Mouse (Mus musculus) T-helper 1 cell (primary cell): ENCODE results near the gene Ttc39d.
"Not testable (repeated sequence)": the region's sequence is repeated elsewhere in the genome, so short reads cannot be mapped to it uniquely, and the experiment has no call there.

Experiments used
- in situ Hi-C: fragments of 300-600 bp; cut with MboI, MseI; formaldehyde crosslinking; loops from one replicate; pipeline ENCODE4 v1.15.1; 2025; ENCODE audit warnings: high pct_unique_total_duplicates

Ttc39d gene

GRCm38 (mm10) chr17:80183615-80184014 lies 23.6 kb upstream of the Ttc39d start:
- in situ Hi-C loops, result loop anchor here (5.0 to 25.0 kb wide), 3 partner anchors 136 to 471 kb away; partner anchors contain the start of genes Atl2 and Cyp1b1

GRCm38 (mm10) chr17:80193075-80193474 lies 14.2 kb upstream of the Ttc39d start:
- in situ Hi-C loops, result loop anchor here (25.0 kb wide), 1 partner anchor 481 kb away; the partner anchor contains the start of gene Cyp1b1

DNA sequence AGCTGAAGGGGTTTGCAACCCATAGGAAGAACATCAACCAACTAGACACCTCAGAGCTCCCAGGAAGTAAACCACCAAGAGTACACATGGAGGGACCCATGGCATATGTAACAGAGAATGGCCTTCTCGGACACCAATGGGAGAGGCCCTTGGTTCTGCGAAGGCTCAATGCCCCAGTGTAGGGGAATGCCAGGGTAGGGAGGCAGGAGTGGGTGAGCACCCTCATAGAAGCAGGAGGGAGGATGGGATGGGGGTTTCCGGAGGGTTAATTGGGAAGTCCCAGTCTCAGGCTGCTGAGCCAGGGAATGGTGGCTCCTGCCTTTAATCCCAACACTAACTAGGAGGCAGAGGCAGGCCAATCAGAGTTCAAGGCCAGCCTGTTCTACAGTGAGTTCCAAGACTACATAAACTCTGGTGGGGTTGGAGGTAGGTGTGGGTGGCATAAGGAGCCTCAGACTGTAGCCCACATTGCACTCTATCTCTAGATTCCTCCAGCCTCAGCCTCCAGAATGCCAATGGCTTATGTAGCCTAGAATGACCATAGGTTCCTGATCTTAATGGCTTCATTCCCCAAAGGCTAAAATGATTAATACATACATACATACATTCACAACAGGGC lies 8.0 kb upstream of the Ttc39d start:
- in situ Hi-C loops, result loop anchor here (25.0 kb wide), 1 partner anchor 487 kb away; the partner anchor contains the start of gene Cyp1b1

- in situ Hi-C loops, result no loop called here
Observed at GRCm38 (mm10) chr17:80205657-80206056, 1.6 kb upstream of the Ttc39d start.

- in situ Hi-C loops, result no loop called here
Observed at GRCm38 (mm10) chr17:80206301-80206670, 974 bp upstream of the Ttc39d start.

GRCm38 (mm10) chr17:80213998-80214397 lies 6.7 kb downstream of the Ttc39d start:
- in situ Hi-C loops, result not testable (repeated sequence)

DNA sequence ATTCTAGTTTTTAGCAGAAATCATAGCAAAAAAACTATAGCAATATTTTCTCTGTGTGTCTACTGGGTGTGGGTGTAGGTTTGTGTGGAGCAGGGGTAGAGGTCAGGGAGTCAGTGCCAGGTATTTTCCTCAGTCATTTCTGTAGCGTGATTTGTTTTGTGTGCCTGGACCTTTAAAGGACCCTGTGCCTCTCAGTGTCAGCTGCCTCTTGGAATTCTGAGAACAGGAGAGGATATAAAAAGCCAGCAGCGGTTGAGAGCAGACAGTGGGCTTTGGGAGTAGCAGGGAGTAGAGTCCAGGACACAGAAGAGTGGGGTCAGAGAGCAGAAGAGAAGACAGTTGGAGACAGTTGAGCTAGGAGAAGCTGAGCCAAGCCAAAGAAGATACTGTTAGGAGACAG lies 12.9 kb downstream of the Ttc39d start:
- in situ Hi-C loops, result no loop called here

GRCm38 (mm10) chr17:80221202-80221601 lies 13.9 kb downstream of the Ttc39d start:
- in situ Hi-C loops, result no loop called here

GRCm38 (mm10) chr17:80221890-80222628 lies 14.8 kb downstream of the Ttc39d start:
- in situ Hi-C loops, result no loop called here

- in situ Hi-C loops, result no loop called here
Observed at GRCm38 (mm10) chr17:80223829-80224228, 16.6 kb downstream of the Ttc39d start.

GRCm38 (mm10) chr17:80224326-80225116 lies 17.3 kb downstream of the Ttc39d start, which contains the start of gene Gemin6:
TSS of gene Gemin6 (plus strand) at chr17:80224441.
- in situ Hi-C loops, result no loop called here

GRCm38 (mm10) chr17:80225142-80225541 lies 17.9 kb downstream of the Ttc39d start:
- in situ Hi-C loops, result not testable (repeated sequence)

DNA sequence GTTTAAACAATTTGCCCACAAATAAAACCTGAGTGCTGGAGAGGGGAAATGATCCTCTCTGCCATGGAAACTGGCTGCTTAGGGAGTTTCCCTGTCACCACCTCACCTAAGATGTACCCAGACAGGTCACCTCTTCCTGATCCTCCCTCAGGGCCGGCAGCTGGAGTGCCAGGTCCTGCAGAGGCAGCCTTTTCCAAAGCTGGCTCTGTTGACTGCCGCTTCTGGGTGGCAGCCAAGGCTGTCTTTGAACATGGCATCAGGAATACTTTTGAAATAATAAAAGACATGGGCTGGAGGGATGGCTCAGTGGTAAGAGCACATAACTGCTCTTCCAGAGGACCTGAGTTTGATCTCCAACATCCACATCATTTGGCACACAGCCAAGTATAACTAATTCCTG lies 22.1 kb downstream of the Ttc39d start:
- in situ Hi-C loops, result no loop called here

GRCm38 (mm10) chr17:80233844-80234243 lies 26.6 kb downstream of the Ttc39d start:
- in situ Hi-C loops, result no loop called here

- in situ Hi-C loops, result no loop called here
Observed at GRCm38 (mm10) chr17:80234376-80234775, 27.1 kb downstream of the Ttc39d start.

- in situ Hi-C loops, result no loop called here
Observed at GRCm38 (mm10) chr17:80235477-80235876, 28.2 kb downstream of the Ttc39d start.

- in situ Hi-C loops, result no loop called here
Observed at GRCm38 (mm10) chr17:80236805-80237204, 29.5 kb downstream of the Ttc39d start.

GRCm38 (mm10) chr17:80237475-80237874 lies 30.2 kb downstream of the Ttc39d start:
- in situ Hi-C loops, result no loop called here

DNA sequence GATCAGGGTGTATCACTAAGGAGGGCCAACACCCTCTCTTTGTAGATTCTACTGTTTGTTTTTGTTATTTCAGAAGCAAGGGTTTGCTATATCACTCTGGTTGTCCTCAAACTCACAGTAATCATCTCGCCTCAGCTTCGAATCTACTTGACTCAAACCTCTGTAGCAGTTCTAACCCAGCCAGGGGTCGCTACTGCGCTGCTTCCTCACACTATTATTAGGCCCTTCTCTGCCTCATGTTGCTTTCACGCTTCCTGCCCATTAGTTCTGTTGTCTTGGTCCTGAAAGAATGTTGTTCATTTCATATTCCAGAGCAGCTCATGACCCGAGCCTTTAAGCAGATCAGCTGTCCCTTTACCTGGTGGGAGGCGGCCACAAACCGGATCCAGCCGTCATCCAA lies 34.3 kb downstream of the Ttc39d start:
- in situ Hi-C loops, result no loop called here

GRCm38 (mm10) chr17:80243116-80243515 lies 35.9 kb downstream of the Ttc39d start:
- in situ Hi-C loops, result no loop called here

GRCm38 (mm10) chr17:80252757-80253525 lies 45.7 kb downstream of the Ttc39d start:
- in situ Hi-C loops, result loop anchor here (5.0 kb wide), 1 partner anchor 79 kb away; no protein-coding TSS in a partner anchor
